Mouse (Mus musculus): ENCODE measurements around the gene Swt1. TPM values are rescaled to one million over a fixed set of nuclear protein-coding genes. Genes with fewer than 3 reads are reported as not detected.

Swt1 gene
- 22.2 TPM for polyA plus RNA-seq (2014; fragmentation: Illumina TruSeq; extraction: RNeasy Lipid Tissue Mini Kit (QIAGEN cat#74804); ENCODE audit: low read depth, low replicate concordance)

GRCm38 (mm10) chr1:151428263-151429221 is at the start of gene Swt1, which contains the start of gene Trmt1l:
Swt1 (minus strand) TSS chr1:151428455.
Trmt1l (plus strand) TSS chr1:151428542.

GRCm38 (mm10) chr1:151344283-151345108 is 83.8 kb downstream of the Swt1 start, which contains the start of gene Ivns1abp:
Ivns1abp (plus strand) TSS chr1:151344477.

Other genes starting within 250 kb of the Swt1 start
- gene Gm47985, start 245.9 kb downstream of the Swt1 start, polyA plus RNA-seq (2014; fragmentation: Illumina TruSeq; extraction: RNeasy Lipid Tissue Mini Kit (QIAGEN cat#74804); ENCODE audit: low read depth, low replicate concordance): not detected
- gene Gm8947, start 236.1 kb downstream of the Swt1 start, polyA plus RNA-seq (2014; fragmentation: Illumina TruSeq; extraction: RNeasy Lipid Tissue Mini Kit (QIAGEN cat#74804); ENCODE audit: low read depth, low replicate concordance): not detected
- gene Gm47995, start 230.0 kb downstream of the Swt1 start, polyA plus RNA-seq (2014; fragmentation: Illumina TruSeq; extraction: RNeasy Lipid Tissue Mini Kit (QIAGEN cat#74804); ENCODE audit: low read depth, low replicate concordance): not detected
- gene 3110040M04Rik, start 224.3 kb downstream of the Swt1 start, polyA plus RNA-seq (2014; fragmentation: Illumina TruSeq; extraction: RNeasy Lipid Tissue Mini Kit (QIAGEN cat#74804); ENCODE audit: low read depth, low replicate concordance): not detected
- gene Gm47996, start 218.3 kb downstream of the Swt1 start, polyA plus RNA-seq (2014; fragmentation: Illumina TruSeq; extraction: RNeasy Lipid Tissue Mini Kit (QIAGEN cat#74804); ENCODE audit: low read depth, low replicate concordance): not detected
- gene Ivns1abp, start 84.0 kb downstream of the Swt1 start, polyA plus RNA-seq (2014; fragmentation: Illumina TruSeq; extraction: RNeasy Lipid Tissue Mini Kit (QIAGEN cat#74804); ENCODE audit: low read depth, low replicate concordance): 113 TPM
- gene Trmt1l, start 87 bp upstream of the Swt1 start, polyA plus RNA-seq (2014; fragmentation: Illumina TruSeq; extraction: RNeasy Lipid Tissue Mini Kit (QIAGEN cat#74804); ENCODE audit: low read depth, low replicate concordance): 21.0 TPM
- gene Rnf2, start 72.5 kb upstream of the Swt1 start, polyA plus RNA-seq (2014; fragmentation: Illumina TruSeq; extraction: RNeasy Lipid Tissue Mini Kit (QIAGEN cat#74804); ENCODE audit: low read depth, low replicate concordance): 38.9 TPM
- 2.2 TPM for gene Fam129a, start 142.7 kb upstream of the Swt1 start, polyA plus RNA-seq (2014; fragmentation: Illumina TruSeq; extraction: RNeasy Lipid Tissue Mini Kit (QIAGEN cat#74804); ENCODE audit: low read depth, low replicate concordance)